Mouse (Mus musculus): Measurements from ENCODE around the gene Rab40c.

DNA sequence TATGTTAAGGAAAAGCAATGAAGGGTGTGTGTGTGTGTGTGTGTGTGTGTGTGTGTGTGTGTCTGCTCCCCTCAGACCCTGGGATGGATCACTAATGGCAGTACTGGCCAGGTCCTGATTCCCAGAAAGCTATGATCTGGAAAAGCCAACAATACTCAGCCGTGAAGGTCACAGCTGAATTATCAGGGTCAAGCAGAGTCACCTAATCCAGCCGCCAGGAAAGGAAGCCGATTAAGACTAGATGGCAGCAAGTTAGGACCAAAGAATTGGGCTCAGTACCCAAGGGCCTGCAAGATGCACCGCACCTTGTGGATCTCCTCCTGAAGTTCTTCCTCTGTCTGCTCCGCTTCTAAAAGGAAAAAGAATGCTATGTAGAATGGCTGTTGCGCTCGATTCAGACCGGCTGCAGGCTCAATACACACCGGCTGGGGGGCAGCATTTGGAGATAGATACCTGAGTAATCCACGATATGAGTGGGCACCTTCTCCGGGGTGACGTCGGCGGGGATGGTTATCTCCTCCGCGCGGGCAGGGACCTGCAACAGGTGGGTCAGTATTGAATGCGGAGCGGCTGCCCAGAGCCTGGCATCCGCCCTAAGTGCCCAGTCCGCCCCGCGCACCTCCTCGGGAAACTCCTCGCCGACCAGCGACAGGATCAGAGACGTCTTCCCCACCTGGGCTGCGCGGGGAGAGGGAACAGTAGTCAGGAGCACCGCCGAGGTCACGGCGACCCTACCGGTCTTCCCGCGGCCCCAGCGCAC is 75.7 kb downstream of the Rab40c start:
- TF ChIP-seq CTCF (IDR thresholded peaks at IDR 0.05; ENCODE audit: low read depth, low read length) (no peak), GATA1 (IDR thresholded peaks at IDR 0.05; ENCODE audit: borderline replicate concordance, low read length) (no peak), TAL1 (conservative IDR thresholded peaks at IDR 0.05; ENCODE audit: low read depth, low read length) (no peak), POLR2AphosphoS5 (IDR thresholded peaks at IDR 0.05; ENCODE audit: insufficient replicate concordance, low read depth, low read length) (no peak), GATA2 (IDR thresholded peaks at IDR 0.05; ENCODE audit: borderline replicate concordance, low read depth, low read length) (no peak)

Measured in G1E (cell line).